Mouse (Mus musculus) lung, adult 2 months (tissue): ENCODE data around the gene Inpp5a. TPM values are rescaled to one million over a fixed set of nuclear protein-coding genes. Genes with fewer than 3 reads are reported as not detected.

Experiments
- DNase-seq: peaks from one replicate; pipeline ENCODE4 v3.0.0; 2022
- H3K4me1 ChIP-seq: fragments of 200-500 bp; 2 replicates; pipeline ENCODE4 v1.6.1; 2011; ENCODE audit warnings: low read length; ENCODE audit not compliant: control insufficient read depth, insufficient read depth
- H3K4me3 ChIP-seq: fragments of 200-500 bp; replicated peaks from 2 replicates; pipeline ENCODE3; 2011; ENCODE audit warnings: low read depth, mild to moderate bottlenecking, control low read depth, low read length; ENCODE audit errors: extremely low read depth
- CTCF ChIP-seq: fragments of 200-500 bp; IDR thresholded peaks from 2 replicates; pipeline ENCODE4 v1.5.1; 2011; ENCODE audit warnings: mild to moderate bottlenecking, low read length, control low read depth; ENCODE audit not compliant: insufficient read depth
- POLR2A ChIP-seq: fragments of 200-500 bp; IDR thresholded peaks from 2 replicates; pipeline ENCODE4 v1.6.1; 2011; ENCODE audit warnings: low read depth, mild to moderate bottlenecking, control low read depth, low read length, borderline replicate concordance; ENCODE audit errors: extremely low read depth
- WGBS: fragments of 180-500 bp; shearing (Covaris S2); methylation state at CpG from one replicate; pipeline ENCODE4 v1.1.7; 2018; 5-methylcytosine and 5-hydroxymethylcytosine counted together
- polyA plus RNA-seq: library from polyadenylated mRNA; depleted of rRNA; stranded (reverse); fragments of >200 nt; gene quantifications from 2 replicates; pipeline ENCODE4 v1.2.3, GENCODE M21; 2012

The Inpp5a gene
- polyA plus RNA-seq, 1 experiment = 61.0 TPM

GRCm38 (mm10) chr7:139515959-139516660 lies 127.2 kb downstream of the Inpp5a start:
- WGBS = 70% methylated on average over 13 of the region's 13 CpGs
- TF ChIP-seq CTCF (no peak), POLR2A (no peak)

GRCm38 (mm10) chr7:139516661-139517016 lies 127.7 kb downstream of the Inpp5a start:
- DNase-seq = no peak
- 87% methylated on average over 5 of the region's 5 CpGs for WGBS
- TF ChIP-seq CTCF (no peak), POLR2A (no peak)
- Histone ChIP-seq H3K4me1 (no peaks in the 10 kb centered on the region), H3K4me3 (no peak overlapping the region)

More at GRCm38 (mm10) chr7:139515959-139516660, 127.2 kb downstream of the Inpp5a start:
- peak; percentile 11 for DNase-seq
- Histone ChIP-seq H3K4me3 (no peak overlapping the region), H3K4me1 (no peaks in the 10 kb centered on the region)

GRCm38 (mm10) chr7:139518352-139518751 lies 129.4 kb downstream of the Inpp5a start:
- 64% methylated on average over 3 of the region's 3 CpGs for WGBS
- Histone ChIP-seq H3K4me1 (no peaks in the 10 kb centered on the region), H3K4me3 (no peak overlapping the region)
- no peak for TF ChIP-seq POLR2A
- TF ChIP-seq CTCF = no peak
- DNase-seq = no peak

GRCm38 (mm10) chr7:139528309-139529076 lies 139.6 kb downstream of the Inpp5a start:
- 59% methylated on average over 15 of the region's 15 CpGs for WGBS
- DNase-seq = no peak
- Histone ChIP-seq H3K4me3 (no peak overlapping the region), H3K4me1 (no peaks in the 10 kb centered on the region)
- TF ChIP-seq POLR2A (no peak), CTCF (no peak)

GRCm38 (mm10) chr7:139529208-139529607 lies 140.3 kb downstream of the Inpp5a start:
- no peak overlapping the region for H3K4me3 ChIP-seq
- TF ChIP-seq CTCF (no peak), POLR2A (no peak)
- H3K4me1 ChIP-seq = no peaks in the 10 kb centered on the region
- DNase-seq = no peak

- Histone ChIP-seq H3K4me3 (no peak overlapping the region), H3K4me1 (no peaks in the 10 kb centered on the region)
- WGBS = 75% methylated on average over 16 of the region's 16 CpGs
- no peak for DNase-seq
- no peak for TF ChIP-seq CTCF
- TF ChIP-seq POLR2A = no peak
Measured at GRCm38 (mm10) chr7:139530591-139531427, 141.9 kb downstream of the Inpp5a start.

- no peak for DNase-seq
- no peaks in the 10 kb centered on the region for H3K4me1 ChIP-seq
- no peak overlapping the region for H3K4me3 ChIP-seq
- 81% methylated on average over 4 of the region's 4 CpGs for WGBS
- TF ChIP-seq CTCF (no peak), POLR2A (no peak)
Measured at GRCm38 (mm10) chr7:139531428-139531801, 142.5 kb downstream of the Inpp5a start.

GRCm38 (mm10) chr7:139536331-139536730 lies 147.4 kb downstream of the Inpp5a start:
- no peaks in the 10 kb centered on the region for H3K4me1 ChIP-seq
- no peak overlapping the region for H3K4me3 ChIP-seq
- TF ChIP-seq POLR2A = no peak
- TF ChIP-seq CTCF = no peak
- WGBS = 76% methylated on average over 5 of the region's 5 CpGs
- DNase-seq = no peak

- Histone ChIP-seq H3K4me1 (no peaks in the 10 kb centered on the region), H3K4me3 (no peak overlapping the region)
- DNase-seq = no peak
- TF ChIP-seq POLR2A (no peak), CTCF (no peak)
- WGBS = 96% methylated on average over 2 of the region's 2 CpGs
Measured at GRCm38 (mm10) chr7:139536831-139537230, 147.9 kb downstream of the Inpp5a start.

- WGBS = 89% methylated on average over 9 of the region's 9 CpGs
- Histone ChIP-seq H3K4me3 (no peak overlapping the region), H3K4me1 (no peaks in the 10 kb centered on the region)
- TF ChIP-seq POLR2A (no peak), CTCF (no peak)
- DNase-seq = no peak
Measured at GRCm38 (mm10) chr7:139537831-139538230, 148.9 kb downstream of the Inpp5a start.
